Mouse (Mus musculus) large intestine, adult 2 months (tissue): ENCODE data around the gene Yap1. TPM values are rescaled to one million over a fixed set of nuclear protein-coding genes. Genes with fewer than 3 reads are reported as not detected.

Source experiments
- DNase-seq: peaks from one replicate; pipeline ENCODE4 v3.0.0-alpha.2; 2012; ENCODE audit warnings: low read depth, low spot score
- WGBS: fragments of 180-500 bp; shearing (Covaris S2); methylation state at CpG from one replicate; pipeline ENCODE4 v1.1.7; 2018; 5-methylcytosine and 5-hydroxymethylcytosine counted together
- polyA plus RNA-seq: library from polyadenylated mRNA; depleted of rRNA; stranded (reverse); fragments of >200 nt; gene quantifications from 2 replicates; pipeline ENCODE4 v1.2.3, GENCODE M21; 2012

Gene Yap1
- polyA plus RNA-seq, 1 experiment, result 17.9 TPM

DNA sequence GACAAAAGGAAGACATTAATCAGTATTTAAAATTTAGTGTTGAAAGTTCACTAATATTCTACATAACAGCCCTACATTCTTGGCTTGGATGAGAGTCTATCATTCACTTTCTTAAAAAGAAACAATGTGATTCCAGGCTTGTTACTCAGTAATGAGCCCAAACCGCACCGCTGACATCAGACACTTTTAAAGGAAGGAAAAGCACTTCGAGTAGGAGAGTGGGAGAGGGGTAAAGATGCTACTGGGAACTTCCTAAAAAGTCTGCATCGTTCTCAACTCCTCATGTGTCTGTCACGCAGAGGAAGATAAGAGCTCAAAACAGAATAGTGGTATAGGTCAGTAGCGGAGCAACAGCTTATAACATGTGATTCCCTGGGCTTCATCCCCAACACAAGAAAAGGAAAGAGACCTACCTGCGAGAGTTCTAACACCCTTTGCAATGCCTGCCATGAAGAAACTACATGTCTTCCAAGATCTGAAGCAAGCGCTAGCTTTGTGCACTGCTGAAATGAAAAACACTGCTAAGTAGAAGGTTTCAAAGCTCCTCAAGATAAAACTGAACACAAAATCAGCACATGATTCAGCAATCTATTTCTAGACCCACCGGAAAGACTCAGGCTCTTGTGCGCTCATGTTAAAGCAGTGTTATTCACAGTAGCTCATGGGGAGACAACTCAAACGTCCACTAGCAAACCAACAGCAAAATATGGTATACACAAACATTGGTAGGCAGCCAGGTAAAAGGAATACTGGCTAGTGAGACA, 25.1 kb downstream of the Yap1 start:
- 74% methylated on average over 11 of the region's 11 CpGs for WGBS

DNA sequence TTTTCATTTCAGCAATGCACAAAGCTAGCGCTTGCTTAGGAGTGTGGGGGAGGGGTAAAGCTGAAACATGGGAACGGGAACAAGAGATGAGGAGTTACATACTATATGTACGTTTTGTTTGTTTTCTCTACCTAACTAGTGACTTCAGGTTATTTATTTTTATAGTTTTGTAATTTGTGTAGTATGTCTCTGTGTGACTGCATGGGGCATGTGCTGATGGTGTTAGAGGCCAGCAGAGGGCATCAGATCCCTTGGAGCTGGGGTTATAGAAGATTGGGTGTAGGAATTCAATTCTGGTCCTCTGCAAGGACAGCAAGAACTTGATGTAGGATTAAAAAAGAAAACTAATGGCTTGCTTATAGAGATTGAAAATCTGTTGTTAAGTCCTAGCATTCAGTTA, 25.9 kb downstream of the Yap1 start:
- 88% methylated on average over 3 of the region's 3 CpGs for WGBS
- no peak for DNase-seq

More for the DNA sequence above, 25.1 kb downstream of the Yap1 start:
- no peak for DNase-seq

DNA sequence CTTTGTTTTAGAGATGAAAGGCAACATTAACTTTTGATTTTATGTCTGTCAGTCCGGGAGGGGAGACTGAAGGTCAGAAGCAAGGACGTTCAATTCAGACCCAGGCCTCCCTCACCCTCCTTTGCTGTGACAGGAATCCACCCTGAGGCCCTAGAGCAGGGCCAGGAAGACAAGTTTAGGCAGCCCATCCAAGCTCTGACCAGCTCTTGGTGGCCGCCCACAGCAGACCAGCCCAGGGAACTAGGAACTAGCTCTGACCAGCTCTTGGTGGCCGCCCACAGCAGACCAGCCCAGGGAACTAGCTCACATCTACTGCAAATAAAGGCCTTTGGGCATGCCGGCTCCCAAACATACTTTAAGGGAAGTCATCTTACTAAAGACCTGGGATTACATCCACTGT, 26.8 kb downstream of the Yap1 start:
- WGBS, result 80% methylated on average over 5 of the region's 5 CpGs
- no peak for DNase-seq

DNA sequence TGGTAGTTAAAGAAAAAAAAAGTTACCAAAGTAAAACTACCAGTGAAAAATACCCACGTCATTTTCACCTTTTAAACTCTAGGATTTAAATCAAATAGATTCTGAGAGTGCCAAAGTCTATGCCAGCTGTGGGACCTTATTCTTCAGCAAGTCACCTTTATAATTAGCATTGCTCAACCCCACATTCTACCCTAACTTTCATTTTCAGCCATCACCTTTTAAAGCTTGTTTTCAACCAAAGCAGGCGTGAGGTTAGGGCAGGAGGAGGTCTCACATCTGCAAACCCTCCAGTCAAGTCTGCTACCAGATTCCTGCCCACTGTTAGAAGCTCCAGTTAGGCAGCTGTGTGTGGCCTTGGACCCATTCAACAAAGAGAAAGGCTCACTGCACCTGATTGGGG, 32.4 kb downstream of the Yap1 start:
- DNase-seq, result no peak
- WGBS, result 72% methylated on average over 2 of the region's 2 CpGs

DNA sequence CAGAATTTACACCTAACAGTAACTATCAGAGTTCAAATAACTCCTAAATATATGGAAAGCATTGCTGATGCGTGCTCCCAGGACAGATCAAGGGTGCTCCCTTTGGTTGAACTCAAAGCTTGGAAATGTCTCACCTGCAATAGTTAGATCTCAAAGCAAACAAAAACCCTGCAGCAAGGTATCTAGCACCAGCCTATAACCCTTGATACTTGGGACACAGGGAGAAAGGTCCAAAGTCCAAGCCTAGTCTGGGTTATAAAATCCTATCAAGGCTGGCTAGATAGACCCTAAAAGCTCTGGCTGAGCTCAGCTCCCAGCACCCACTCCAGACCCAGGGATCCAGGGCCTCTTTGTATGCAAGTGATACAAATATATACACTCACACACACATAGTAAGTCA, 36.4 kb downstream of the Yap1 start:
- peak; percentile 55 for DNase-seq
- WGBS, result 50% methylated on average over 1 of the region's 1 CpGs

DNA sequence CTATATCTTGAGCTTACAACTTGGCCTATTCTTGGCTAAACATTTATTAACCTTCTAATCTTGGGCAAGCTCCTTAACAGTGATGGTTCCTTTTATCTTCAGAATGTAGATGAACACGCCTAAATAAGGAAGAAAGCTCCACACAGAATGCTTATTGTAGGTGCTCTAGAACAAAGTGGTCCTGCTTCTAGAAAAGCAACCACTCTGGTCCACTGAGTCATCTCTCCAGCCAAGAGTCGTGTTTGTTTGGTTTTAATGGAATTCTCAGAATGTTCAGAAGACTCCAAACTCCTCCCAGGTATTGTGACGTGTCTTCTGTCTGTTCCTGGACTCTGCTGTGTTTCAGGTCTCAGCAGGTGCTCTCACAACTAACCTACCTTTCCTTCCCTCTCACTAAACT, 38.8 kb downstream of the Yap1 start:
- no peak for DNase-seq
- whole genome bisulfite sequencing, result 45% methylated on average over 3 of the region's 3 CpGs

DNA sequence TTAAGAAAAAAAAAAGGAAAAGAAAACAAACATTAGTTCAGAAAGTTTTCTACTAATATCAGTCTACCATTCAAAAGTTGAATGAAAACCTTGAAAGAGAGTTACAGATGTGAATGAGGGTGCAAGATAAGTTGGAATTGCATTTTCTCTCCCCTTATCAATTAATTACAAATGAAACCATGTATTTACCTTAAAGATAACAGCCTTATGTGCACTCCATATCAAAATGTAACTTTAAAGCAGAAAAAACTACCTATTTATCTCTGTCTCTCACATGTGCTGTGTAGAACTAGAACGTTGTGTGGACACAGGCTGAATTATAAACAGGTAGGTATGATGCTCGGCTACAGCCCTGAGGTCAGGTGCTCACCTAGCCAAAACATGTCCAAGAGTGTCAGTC, 40.5 kb downstream of the Yap1 start:
- WGBS, result 88% methylated on average over 2 of the region's 2 CpGs
- DNase-seq, result no peak

DNA sequence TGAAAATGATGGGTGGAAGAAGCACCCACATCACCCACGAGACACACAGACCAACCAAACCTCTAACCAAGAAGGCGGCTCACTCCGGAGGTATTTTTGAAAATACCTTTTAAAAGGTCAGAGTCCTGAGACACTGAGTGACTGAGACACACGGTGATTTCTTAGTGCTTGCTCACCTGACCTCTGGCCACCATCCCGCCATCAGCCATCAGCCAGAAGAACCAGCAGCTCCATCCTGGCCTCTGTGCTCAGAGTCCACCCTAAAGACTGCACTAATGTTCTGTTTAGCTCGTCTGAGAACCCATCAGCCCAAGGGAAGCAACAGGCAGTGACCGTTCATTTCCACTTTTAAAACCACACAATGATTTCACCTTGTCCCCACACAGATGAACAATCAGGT, 41.5 kb downstream of the Yap1 start:
- 80% methylated on average over 7 of the region's 7 CpGs for WGBS
- no peak for DNase-seq

DNA sequence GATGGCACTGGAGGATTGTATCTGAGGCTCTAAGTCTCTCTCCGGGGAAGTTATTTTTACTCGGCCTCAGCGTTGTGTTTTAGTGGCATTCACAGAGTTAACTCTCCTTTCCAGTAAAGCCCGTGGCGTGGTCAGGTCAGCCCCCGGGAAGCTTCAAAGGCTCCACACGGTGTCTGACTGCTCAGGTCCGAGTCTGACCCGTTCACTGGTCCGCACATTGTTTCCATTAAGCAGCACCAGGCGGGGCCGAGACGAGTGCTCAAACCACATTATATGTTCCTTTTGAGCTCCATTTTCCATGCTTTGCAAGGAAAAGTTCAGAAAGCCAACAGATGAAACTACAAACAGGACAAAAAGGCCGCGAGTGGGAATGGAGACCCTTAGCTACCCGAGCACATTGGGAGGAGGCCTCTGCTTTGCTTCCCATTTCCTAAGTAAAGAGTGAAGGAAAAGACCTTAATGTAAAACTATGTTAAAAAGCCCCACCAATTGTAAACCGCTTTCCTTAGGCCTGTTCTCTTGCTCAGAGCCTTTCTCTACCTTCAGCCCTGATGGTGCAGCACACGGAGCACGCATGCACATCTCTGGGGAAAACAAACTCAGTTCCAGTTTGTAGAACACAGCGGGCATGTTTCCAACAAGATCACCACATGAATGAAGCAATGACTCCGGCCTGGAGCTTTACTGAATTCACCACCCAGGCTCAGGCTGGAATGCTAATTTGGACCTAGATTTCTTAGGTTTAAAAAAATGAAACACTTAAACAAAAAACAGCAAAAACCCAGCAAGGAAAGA, 42.8 kb downstream of the Yap1 start:
- WGBS, result 62% methylated on average over 21 of the region's 21 CpGs
- no peak for DNase-seq

DNA sequence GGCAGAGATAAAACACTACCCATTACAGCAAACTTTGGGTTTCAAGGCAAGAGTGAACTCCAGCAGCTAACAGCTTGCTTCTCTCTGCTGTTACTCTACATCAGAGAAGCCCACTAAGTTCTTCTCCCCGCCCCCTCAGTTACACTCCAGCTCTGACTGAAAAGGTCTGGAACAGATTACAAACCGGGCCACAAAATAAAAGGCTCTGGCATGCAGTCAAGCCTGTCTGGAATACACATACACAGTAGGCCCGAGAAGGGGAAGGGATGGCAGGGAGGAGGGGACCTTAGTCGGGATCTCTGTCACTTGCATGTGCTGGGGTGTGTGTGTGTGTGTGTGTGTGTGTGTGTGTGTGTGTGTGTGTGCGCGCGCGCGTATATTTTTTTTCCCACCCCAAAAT, 44.0 kb downstream of the Yap1 start:
- WGBS, result 59% methylated on average over 9 of the region's 9 CpGs
- DNase-seq, result no peak

DNA sequence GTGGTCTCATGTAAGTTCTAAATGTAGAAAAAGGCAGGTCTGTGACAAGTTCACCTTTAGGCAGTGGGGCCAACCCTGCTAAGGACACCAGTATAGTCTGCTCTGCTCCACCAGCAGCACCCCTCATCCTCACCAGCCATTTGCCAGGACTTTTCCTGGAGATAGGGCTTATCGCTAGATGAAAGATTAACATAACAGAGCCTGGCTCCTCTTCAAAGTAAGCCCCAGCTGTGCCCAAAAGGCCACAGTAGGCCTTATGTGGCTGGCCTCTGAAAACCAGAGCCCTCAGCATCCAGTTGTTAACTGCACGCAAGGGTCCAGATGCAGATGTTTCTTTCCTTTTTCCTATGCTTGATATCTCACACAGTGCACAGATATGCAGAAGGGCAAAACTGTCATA, 45.1 kb downstream of the Yap1 start:
- DNase-seq, result no peak
- 96% methylated on average over 2 of the region's 2 CpGs for WGBS

DNA sequence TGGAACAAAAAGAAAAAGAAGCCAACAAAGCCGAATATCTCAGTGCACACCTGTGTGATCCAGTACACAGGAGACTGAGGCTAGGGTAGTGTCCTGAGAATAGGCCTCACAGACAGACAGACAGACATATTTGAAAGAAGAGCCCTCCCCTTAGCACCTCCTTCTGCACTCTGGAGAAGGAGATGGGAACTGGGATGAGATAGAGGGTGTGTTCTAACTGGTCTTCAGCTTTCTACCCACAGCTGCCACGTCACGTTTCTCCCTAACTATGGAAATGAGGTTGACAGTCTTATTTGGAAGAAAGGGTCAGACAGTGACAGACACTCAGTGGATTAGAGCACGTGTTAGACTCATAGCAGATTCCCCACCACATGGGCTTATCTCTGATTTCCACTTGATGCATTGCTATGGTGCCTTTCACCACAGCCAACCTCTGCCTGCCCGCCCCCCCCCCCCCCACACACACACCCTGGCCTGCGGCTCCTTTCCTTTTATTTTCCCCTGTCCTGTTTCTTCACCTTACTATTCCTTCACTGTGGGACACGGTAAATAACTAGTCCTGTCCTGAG, 46.3 kb downstream of the Yap1 start:
- DNase-seq, result no peak
- WGBS, result 77% methylated on average over 7 of the region's 7 CpGs

DNA sequence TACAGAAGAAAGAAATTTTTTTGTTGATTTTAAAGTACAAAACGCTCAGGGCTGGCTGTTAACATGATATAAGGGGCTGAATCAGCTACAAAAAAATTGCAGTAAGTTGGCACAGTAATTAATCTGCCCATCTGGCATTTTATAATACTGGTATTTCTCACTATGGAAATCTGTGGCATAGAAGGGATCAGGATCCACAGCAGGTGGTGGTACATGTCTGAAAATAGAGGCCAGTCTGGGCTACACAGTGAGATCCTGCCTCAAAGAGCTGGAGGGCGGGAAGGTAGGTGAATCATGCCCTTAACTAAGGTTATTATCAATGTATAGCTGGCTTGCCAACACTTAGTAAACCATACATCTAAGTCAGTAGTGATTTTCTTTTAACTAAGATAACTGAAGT, 47.0 kb downstream of the Yap1 start:
- 83% methylated on average over 2 of the region's 2 CpGs for WGBS
- DNase-seq, result no peak

DNA sequence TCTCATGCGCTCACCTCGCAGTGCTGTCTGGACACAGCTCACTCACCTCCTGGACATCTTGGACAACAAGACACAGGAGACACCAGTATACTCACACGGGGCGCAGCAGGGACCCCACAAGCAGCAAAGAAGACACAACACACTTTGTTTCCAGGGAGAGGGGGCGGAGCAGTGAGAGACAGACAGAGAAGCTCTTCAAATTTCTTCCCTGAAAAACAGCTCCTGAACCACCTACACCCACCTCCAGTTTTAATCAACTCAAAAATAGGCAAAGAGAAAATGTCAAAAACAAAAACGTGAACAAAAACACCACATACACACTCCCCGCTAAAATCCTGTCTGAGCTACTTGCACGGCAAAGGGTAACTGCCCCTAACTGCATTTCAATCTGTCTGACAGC, 48.0 kb downstream of the Yap1 start:
- DNase-seq, result no peak
- WGBS, result 94% methylated on average over 8 of the region's 8 CpGs

DNA sequence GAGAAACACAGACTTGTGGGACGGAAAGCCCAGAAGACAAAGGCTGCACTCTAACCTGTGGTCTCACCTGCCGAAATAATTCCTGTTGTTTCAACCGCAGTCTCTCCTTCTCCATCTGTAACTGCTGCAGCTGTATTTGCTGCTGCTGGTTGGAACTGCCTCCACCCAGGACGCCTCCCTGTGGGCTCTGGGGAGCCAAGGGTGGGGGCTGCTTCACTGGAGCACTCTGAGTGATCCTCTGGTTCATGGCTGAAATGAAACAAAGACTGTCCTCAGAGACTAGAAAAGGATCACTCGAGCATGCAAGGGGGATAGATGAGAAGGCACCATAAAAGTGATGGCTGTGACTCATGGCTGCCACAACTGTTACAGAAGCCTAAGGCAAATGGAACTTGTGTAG, 51.5 kb downstream of the Yap1 start:
- 77% methylated on average over 5 of the region's 5 CpGs for WGBS
- no peak for DNase-seq

DNA sequence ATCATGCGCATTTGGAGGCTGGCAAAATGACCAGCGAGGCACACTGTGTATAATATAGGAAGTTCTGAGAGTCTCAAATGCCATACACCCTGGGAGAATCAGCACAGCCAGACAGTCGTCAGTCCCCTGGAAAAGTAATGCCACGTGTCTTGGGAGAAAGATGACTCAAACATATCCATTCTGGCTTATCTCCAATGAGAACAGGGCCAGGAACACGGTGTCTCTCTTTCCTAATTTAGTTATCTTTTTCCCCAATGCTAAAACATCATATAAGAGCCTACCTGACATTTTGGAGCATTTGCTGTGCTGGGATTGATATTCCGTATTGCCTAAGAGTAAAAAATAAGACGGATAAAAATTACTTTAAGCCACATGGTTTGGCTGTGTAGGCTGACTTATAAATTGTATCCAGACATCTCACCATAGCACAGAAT, 54.2 kb downstream of the Yap1 start:
- 72% methylated on average over 7 of the region's 7 CpGs for WGBS
- DNase-seq, result no peak

DNA sequence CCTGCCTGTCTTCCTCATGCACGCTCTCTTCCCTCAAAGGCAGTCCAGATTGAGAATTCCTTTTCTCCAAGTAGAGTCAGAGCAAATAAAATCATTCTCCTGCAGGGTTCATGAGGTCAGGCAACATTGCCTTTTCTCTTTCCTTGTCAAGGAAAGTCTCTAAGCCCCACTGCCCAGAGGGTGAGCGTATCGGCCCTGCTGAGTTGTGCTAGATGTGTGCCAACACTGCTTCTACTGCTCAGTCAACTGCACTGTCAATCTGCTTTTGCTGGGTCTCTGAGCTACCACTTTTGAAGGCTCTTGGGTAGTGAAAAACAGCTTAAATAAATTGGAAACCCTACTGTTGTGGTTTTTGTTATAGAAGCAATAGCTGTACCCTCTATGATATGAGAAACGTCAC, 56.5 kb downstream of the Yap1 start:
- 90% methylated on average over 4 of the region's 4 CpGs for WGBS
- no peak for DNase-seq

DNA sequence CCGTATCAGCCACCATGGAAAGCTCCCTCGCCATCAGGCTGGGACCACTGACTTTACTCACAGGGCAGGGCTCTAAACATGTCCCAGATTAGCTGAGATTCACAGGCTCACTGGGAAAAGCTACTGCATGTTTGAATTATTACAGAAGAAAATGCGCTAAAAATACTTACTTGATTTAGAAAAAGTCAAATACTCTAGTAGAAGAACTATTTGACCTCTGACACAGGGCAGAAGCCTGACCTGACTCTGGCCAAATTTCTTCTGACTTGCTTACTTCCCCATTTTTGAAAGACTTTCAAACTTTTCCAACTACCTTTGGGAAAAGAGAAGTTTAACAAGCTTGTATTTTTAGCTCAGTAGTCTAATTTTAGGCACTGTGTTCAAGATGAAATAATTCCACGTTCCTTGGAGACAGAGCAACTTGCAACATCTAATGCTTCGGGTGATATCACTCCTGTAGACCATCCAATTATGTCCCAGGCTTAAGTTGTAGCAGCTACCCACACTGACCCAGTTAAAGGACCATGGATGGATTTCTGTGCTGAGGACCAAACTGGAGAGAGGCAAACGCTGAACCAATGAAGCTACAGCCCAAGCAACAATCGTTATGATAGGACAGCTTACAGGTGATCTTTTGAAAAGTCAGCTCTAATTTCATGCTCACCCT, 60.5 kb downstream of the Yap1 start:
- WGBS, result 72% methylated on average over 7 of the region's 7 CpGs
- no peak for DNase-seq

DNA sequence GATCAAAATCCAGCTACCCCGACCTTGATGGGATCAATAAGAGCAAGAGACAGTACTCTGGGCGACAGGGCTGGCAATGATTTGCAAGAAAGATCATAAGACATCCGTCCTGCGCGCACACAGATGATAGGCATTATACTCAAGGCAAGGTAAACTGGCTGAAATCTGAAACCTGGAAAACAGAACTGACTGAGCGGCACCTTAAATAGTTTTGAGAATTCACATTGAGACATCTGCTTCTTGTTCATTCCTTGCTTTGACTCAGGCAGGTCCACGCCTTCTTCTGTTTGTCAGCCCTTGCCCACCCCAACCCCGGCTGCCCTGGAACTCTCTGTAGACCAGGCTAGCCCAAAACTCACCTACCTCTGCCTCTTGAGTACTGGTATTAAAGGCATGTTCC, 61.7 kb downstream of the Yap1 start:
- DNase-seq, result no peak
- 93% methylated on average over 8 of the region's 8 CpGs for WGBS

DNA sequence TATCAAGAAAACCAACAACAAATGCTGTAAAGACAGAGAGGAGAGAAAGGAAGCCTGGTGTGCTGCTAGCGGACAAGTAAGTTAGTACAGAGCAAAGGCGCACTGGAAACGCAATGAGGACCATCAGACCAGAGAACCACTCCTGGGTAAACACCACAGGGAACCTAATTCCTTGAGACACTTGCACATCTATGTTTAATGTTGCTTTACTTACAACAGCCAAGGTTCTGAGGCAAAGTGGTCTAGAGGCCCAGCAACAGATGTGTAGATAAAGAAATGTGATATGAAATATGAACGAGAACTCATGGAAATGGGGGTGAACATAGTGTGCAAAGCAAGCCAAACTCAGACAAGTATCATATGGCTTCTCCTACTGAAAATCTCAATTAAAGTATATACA, 64.3 kb downstream of the Yap1 start:
- no peak for DNase-seq
- WGBS, result 93% methylated on average over 4 of the region's 4 CpGs
